Mouse (Mus musculus) myocyte (in vitro differentiated cells): ENCODE measurements at regions not wholly inside any gene's neighbourhood (a gene's known extent, or its start where the extent isn't known, plus 50 kb on each side); places are given as distances from the start of the nearest gene placed in this dataset.

Experiments
- E2F4 ChIP-seq: IDR thresholded peaks from one replicate; pipeline ENCODE4 v1.6.1; 2011; ENCODE audit warnings: mild to moderate bottlenecking, control low read depth, moderate library complexity; ENCODE audit not compliant: insufficient read depth
- MAX ChIP-seq: IDR thresholded peaks from one replicate; pipeline ENCODE4 v1.6.1; 2011; ENCODE audit warnings: low read depth, mild to moderate bottlenecking, control low read depth
- POLR2A ChIP-seq: IDR thresholded peaks from one replicate; pipeline ENCODE4 v1.6.1; 2011; ENCODE audit warnings: low read depth, mild to moderate bottlenecking, control low read depth, moderate library complexity; ENCODE audit not compliant: insufficient read length
- TCF12 ChIP-seq: IDR thresholded peaks from one replicate; pipeline ENCODE4 v1.6.1; 2011; ENCODE audit warnings: mild to moderate bottlenecking, control low read depth; ENCODE audit not compliant: poor library complexity, insufficient read depth, severe bottlenecking
- USF1 ChIP-seq: IDR thresholded peaks from one replicate; pipeline ENCODE4 v1.6.1; 2011; ENCODE audit warnings: low read depth, mild to moderate bottlenecking, control low read depth, moderate library complexity

DNA sequence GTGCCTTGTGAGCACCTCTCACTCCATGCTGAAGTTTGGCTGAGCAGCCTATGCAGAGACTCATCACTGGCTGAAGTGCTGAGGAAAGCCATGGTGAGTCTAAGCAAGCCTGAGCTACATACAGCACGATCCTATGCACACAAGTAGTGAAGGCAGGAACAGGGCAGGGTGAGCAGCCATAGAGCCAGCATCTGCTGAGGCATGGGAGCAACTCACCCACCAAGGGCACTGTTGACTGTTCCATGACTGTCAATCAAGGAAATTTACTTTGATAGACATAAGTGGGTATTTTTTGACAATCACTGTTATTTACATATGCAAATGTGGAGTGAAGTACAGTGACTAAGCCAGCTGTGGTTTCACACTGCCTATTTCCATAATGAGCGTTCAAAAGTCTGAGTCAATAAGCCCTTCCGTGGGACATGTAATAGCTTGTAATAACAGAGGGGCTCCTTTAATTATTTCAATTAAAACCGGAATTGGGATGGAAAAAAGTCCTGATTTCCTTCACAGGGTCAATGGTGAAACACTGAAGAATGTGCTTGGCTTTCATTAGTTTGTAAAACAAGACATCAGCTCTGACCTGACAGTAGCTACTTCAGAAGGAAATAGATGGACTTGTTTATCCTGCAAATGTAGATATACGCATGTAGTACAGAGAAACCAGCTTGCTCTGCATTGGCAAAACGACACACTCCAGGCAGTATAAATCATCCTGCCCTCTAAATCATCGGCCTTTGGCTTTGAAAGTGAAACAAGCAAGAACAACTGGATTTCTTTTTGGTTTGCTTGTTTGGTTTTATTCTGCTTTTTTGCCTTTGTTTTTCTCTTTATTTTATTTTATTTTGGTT lies 62.1 kb downstream of the Tuba3b start:
- TF ChIP-seq USF1 (no peak), POLR2A (no peak), TCF12 (no peak), MAX (no peak), E2F4 (no peak)
